Mouse (Mus musculus) urinary bladder, postnatal 4 days (tissue): ENCODE results near the gene Aff4.
A peak's percentile ranks its signal among the peaks of the same experiment; 100 is the strongest.

Source experiments
- DNase-seq, 2 experiments: peaks; one replicate each; pipeline ENCODE4 v3.0.0; 2021 to 2022; ENCODE audit warnings: low spot score in 2 of 2

Gene Aff4

GRCm38 (mm10) chr11:53427993-53428715 is 77.5 kb downstream of the Aff4 start:
- DNase-seq: no peak

GRCm38 (mm10) chr11:53428716-53429057 is 78.1 kb downstream of the Aff4 start:
- DNase-seq: no peak

GRCm38 (mm10) chr11:53429182-53429581 is 78.5 kb downstream of the Aff4 start:
- no peak for DNase-seq

DNA sequence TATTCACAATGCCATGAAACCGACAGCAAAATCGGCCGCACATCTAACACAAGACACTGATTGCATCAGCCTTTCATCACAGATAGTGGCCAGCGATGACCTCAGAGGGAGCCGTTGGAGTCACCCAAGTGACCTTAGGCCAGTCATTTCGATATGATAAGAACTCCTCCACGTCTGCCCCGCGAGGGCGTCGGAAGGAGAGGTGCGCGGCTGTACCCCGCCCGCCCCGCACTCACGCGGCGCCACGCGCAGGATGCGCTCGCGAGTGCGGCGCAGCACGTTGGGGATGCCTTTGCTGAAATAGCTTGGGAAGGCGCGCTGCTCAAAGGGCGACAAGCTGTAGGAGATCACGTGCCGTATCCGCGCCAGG is 79.7 kb downstream of the Aff4 start:
- no peak for DNase-seq

- DNase-seq: peak; percentile 96 to 97
Observed at GRCm38 (mm10) chr11:53430670-53431346, 80.2 kb downstream of the Aff4 start, which contains the start of the genes Uqcrq and Gdf9. TSS of gene Uqcrq (minus strand) at chr11:53430831. TSS of gene Gdf9 (plus strand) at chr11:53431023.

DNA sequence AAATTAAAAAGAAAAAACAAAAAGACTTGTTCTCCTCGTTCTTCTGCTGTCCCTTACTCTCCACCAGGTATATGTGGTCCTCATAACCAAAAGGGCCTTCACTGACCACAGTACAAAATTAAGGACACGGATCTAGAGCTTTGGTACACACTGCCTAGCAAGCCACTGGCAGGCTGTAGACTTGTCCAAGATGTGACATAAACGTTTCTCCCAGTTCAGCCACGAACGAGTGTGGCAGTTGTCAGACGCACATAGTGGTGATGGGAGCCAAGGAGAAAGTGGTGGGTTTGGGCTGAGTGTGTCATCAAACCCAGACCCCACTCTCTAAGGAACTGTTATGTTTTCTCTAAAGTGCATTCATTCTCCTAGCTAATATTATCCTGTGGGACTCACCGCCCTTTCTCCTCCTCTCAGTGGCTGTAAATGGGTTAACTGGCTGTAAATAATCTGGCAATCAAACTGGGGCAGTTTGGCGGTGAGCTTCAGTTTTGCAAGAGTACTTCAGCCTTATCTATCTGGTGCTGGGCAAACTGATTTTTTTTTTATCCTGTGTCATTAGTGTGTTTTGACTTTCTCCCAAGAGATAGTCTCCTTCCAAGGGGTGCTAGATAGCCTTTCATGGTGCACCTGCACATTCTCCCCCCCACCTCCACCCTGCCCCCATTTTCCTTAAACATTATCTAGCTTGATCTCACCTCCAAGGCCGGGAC is 80.9 kb downstream of the Aff4 start:
- DNase-seq: no peak

DNA sequence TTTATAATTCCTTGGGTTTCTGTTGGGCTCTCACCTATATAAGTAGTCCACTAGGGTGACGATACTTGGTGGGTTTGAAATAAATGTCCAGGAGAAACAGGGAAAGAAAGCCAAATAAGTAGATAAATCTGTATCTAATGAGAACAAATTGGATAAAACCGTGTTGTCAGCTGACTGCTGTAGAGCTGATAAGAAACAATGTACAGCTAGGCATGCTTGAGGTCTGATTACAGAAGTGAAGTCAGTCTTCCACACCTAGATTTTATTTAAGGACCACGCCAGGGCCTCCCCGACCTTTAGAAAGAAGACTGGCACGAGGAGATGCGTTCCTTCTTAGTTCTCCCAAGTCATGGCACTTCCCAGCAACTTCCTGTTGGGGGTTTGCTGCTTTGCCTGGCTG is 82.4 kb downstream of the Aff4 start:
- DNase-seq: no peak

GRCm38 (mm10) chr11:53435504-53435903 is 84.9 kb downstream of the Aff4 start:
- DNase-seq: no peak

DNA sequence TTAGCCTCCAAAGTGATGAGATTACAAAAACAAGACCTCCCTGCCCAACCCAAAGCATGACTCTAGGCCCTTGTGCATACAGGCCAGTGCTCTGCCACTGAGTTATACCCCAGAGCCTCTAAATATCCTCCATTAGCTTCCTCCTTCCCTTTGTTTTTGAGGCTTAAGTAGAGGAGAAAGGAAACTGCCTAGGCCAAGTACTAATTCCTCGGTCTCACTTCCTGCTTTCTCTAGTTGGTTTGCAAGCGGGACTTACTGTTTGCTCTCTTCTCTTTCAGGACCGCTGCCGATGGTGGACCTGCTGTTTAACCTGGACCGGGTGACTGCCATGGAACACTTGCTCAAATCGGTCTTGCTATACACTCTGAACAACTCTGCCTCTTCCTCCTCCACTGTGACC is 85.7 kb downstream of the Aff4 start:
- DNase-seq: no peak

- DNase-seq: no peak
Observed at GRCm38 (mm10) chr11:53441921-53442320, 91.3 kb downstream of the Aff4 start.

GRCm38 (mm10) chr11:53443861-53444260 is 93.2 kb downstream of the Aff4 start:
- DNase-seq: no peak

DNA sequence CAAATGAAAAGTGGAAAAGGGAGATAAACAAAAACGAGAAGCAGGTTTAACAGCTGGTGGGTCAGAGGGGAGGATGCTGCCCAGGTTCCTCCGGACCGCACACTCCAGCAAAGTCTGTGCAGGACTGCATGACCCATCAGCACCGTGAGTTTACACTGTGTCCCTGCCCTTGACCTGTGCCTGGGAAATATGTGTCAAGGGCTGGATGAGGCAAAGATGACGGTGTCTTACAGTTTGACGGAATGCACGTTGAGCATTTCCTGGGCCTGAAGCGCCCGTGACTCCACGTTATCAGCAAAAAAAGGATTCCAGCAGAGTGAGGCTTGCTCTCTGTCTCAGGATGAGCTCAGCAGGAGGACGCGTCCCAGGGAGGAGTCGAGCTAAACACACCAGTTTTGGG is 94.9 kb downstream of the Aff4 start:
- DNase-seq: no peak

- no peak for DNase-seq
Observed at GRCm38 (mm10) chr11:53446183-53446582, 95.5 kb downstream of the Aff4 start.

DNA sequence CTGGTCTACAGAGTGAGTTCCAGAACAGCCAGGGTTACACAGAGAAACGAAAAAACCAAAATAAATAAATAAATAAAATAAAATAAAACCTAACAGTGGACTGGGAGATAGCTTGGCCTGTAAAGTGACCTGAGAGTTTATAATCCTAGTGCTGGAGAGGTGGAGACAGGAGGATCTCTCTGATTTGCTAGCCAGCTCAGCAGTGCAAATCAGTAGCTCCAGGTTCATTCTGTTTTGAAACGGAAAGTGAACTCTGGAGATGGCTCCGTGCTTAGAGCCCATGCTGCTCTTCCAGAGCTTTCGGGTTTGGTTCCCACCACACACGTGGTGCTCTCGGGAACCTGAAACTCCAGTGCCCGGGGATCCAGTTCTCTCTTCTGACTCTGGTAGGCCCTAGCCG is 97.4 kb downstream of the Aff4 start:
- DNase-seq: no peak

DNA sequence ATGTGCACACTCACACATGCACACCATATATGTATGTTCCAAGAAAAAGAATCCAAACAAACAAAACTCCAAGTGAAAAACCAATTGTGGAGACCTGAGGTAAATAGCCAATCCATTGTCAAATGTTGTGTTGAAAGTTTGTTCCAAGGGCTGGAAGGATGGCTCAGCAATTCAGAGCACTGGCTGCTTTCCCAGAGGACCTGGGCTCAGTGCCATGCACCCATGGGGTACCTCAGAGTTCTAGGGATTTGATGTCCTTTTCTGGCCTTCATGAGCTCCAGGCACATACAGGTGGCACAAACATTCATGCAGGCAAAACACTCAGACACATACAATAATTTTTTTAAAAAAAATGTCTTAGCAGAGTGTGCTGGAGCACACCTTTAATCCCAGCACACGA is 97.9 kb downstream of the Aff4 start:
- no peak for DNase-seq

- no peak for DNase-seq
Observed at GRCm38 (mm10) chr11:53450070-53450705, 99.6 kb downstream of the Aff4 start.

DNA sequence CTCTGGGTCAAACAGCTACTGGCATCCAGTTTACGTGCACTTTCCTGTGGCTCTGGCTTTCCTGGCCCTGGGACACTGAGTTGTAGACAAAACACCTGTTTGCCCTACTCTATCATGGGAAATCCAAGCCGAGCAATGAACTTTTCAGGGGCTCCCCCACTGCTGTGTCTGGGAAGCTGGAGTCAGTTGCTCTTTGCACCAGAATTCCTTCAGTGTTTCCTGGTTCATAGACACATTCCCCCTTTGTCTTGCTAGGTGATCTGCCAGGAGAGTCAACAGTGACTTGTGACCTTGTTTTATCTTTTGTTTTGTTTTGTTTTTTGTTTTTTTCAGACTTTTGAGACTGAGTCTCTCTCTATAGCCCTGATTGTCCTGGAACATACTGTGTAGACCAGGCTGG is 100.7 kb downstream of the Aff4 start:
- no peak for DNase-seq

GRCm38 (mm10) chr11:53452396-53452795 is 101.8 kb downstream of the Aff4 start:
- DNase-seq: no peak

DNA sequence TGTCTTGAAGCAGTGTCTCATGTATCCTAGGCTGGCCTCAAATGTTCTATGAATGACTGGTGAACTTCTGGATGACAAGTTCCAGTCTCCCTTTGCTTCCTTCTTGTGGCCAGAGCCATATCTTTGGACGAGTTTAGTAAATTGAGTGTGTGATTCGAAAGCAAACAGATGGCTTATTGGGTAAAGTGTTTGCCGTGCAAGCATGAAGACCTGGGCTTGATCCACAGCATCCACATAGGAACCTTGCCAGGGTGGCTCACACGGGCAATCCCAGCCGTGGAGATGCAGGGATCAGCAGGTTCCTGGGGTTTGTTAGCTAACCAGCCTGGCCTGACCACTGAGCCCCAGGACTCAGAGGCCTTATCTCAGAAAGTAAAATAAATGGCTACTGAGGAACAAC is 102.4 kb downstream of the Aff4 start:
- no peak for DNase-seq

- peak in 1 of 2 experiments; percentile 55 for DNase-seq
Observed at GRCm38 (mm10) chr11:53456474-53457371, 106.1 kb downstream of the Aff4 start, which contains the start of the genes Gm10447 and Shroom1. TSS of gene Gm10447 (minus strand) at chr11:53457110. TSS of gene Shroom1 (plus strand) at chr11:53457205.

GRCm38 (mm10) chr11:53457372-53457954 is 106.8 kb downstream of the Aff4 start:
- peak in 1 of 2 experiments; percentile 22 for DNase-seq
